Mouse (Mus musculus): ENCODE results near the gene Elmo1.
A peak's percentile ranks its signal among the peaks of the same experiment; 100 is the strongest.

Gene Elmo1

GRCm38 (mm10) chr13:20323478-20323877, 233.1 kb downstream of the Elmo1 start:
- no peak for DNase-seq (ENCODE audit: low read depth)

GRCm38 (mm10) chr13:20327064-20327463, 236.7 kb downstream of the Elmo1 start:
- DNase-seq (ENCODE audit: low read depth) = no peak

- no peak for DNase-seq (ENCODE audit: low read depth)
Measured at GRCm38 (mm10) chr13:20327975-20328374, 237.6 kb downstream of the Elmo1 start.

- DNase-seq (ENCODE audit: low read depth) = no peak
Measured at GRCm38 (mm10) chr13:20328672-20329071, 238.3 kb downstream of the Elmo1 start.

- DNase-seq (ENCODE audit: low read depth) = no peak
Measured at GRCm38 (mm10) chr13:20330954-20331353, 240.6 kb downstream of the Elmo1 start.

DNA sequence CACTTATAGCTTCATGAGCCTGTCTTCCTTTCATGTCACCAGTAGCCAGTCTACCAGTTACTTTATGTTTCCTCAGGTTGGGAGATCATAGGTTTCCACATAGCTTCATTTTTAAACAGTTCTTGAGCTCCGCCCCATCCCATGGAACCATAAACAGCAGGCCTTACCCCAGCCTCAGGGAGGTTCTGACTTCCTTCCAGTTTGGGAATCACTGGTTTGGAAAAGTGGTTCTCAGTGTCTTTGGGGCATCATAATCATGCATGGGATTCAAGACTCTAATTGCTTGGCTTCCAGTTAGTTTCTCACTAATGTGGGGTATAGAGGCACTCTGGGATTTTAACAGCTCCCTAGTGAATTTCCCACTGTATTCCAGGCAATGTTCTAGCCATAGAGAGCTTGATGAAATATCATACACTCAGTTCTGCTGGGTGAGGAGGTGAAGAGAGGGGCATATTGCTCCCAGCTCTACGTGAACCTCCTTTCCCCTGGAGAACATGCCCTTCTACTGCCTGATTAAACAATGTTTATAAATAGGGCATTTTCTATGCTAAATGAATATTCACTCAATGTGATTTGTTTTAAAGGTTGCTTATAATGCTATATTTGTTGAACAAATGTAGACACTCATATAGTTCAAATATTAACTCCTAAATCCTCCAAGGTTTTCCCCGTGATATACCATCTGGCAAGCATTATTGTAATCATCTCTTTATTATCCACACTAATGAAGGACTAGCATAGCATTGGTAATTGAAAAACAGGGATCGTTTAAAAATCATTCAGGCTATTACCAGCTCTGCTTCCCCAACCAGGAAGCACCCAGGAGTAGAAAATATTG, 244.9 kb downstream of the Elmo1 start:
- DNase-seq (ENCODE audit: low read depth) = no peak

DNA sequence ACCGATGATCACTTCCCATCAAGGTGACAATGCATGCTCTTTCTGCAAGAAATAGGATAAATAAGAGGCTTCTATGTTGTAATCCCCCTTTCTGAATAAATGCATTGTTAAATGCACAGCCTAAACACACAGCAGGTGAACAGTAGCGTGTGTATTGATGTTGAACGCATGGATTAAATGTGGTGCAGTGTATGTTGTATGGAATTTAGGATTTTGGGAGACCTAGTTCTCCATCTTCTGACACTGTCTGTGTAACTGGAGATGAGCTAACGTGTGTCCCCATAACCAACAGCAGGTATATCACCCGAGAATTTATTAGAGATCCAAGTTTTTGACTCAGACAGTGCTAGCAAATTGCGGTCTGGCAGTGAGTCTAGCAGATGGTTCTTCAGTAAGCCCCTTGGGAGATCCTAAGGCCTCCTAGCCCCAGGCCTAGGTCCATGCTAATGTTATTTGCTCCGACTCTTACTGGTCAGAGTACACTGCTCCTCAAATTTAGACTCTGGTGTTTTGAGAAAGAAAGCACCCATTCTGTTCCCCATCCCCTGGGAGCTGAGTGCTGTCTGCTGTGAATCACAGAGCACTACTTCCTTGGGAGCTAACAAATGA, 245.6 kb downstream of the Elmo1 start:
- no peak for DNase-seq (ENCODE audit: low read depth)

DNA sequence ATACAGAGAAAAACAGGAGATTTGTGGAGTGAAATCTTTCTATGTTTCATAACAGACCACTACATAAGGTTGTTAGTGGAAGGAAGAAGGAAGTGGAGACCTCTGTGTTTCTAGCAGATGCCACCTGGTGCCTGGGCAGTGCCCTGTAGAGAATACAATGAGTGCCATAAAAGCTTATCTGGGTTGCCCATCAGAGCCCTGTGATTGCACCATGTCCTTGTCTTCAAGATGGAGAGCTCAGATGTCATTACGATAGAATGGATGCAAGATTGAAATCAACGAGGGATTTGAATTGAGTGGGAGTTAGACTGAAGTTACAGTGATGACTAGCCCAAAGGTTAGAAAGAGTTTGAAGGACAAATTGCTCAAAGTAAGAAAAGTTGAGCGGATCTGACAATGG, 252.5 kb downstream of the Elmo1 start:
- DNase-seq (ENCODE audit: low read depth) = no peak

DNA sequence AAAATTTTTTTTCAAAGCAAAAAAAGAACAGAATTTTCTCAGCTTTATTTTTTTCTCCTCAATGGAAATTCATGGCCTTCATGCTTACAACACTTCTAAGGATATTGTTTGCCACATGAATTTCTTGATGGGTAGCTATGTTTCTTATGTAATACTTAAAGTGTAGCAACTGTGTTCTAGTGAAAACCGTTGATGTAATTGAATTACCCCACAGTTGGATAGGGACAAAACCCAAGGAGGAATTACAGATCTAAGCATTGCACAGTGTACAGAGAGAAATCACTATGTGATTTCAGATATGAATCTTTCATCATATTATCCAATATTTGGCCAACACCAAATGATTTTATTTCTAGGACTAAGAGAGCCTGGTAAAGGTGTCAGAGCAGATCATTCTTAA, 259.4 kb downstream of the Elmo1 start:
- DNase-seq (ENCODE audit: low read depth) = no peak

DNA sequence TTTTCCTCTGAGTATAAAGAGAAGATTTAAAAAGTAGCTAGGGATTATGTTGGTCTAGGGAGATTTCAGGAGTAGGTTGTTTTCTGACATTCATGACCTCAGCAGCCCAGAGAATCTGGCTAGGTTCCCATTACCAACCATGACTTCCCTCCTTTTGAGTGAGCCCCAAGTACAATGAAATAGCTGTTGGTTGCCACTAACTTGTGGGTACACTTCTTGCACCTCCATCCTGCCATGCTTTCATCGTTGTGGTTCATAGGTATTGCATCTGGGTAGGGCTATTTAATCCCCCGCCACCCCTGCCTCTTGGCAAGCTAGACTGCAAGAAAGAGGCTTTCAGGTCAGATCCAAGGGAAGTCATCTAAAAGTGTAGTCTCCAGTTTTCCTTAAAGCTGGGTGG, 262.2 kb downstream of the Elmo1 start:
- DNase-seq (ENCODE audit: low read depth) = no peak

DNA sequence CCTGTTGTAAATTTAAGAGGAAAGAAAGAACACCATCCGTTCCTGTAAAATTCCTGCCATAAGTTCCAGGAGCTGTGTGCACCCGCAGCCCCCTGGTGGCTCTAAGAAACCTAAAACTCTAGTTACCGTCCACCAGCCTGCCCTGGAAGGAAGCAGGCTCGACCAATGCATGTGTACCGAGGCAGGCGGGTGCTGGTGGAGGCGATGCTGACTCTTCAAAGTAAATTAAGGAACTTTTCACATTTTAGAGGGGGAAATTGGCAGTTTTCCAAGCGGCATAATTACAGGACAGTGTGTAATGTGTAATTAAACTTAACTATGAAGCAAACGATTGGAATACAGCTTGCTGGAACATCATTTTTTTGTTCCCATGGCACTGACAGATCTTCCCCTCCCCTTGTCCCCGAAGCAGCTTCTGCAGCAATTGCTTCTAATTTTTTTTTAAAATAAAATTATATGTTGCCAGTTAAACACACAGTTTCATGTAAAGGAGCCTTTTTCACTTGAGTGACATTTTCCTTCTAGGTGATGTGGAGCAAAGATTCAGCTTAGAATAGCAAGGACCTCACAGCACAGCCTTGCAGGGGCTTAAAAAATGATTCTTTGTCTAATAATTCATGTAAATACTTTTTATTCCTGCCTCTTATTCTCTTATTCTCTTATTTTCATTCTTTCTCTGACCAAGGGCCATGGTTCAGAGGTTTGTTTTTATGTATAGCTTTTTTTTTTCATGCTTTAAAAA, 263.6 kb downstream of the Elmo1 start:
- no peak for DNase-seq (ENCODE audit: low read depth)

- DNase-seq (ENCODE audit: low read depth) = no peak
Measured at GRCm38 (mm10) chr13:20354604-20354999, 264.2 kb downstream of the Elmo1 start.

DNA sequence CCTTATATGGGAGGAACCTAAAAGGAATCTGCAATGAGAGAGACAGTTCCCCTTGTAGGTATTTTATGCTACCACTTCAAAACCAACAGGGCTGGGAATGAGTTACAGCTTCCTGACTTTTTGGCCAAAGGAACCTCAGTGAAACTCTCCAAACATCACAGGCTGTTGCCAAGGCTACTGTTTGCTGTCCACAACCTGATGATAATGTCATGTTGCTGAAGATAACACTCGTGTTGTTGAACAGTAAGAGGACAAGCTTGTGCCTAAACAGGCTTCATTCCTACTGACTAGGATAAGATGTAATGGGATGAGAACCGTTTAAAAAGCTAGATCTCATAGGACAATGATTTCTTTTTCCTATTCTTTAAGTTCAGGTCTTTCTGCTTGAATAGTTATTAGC, 272.1 kb downstream of the Elmo1 start:
- DNase-seq (ENCODE audit: low read depth) = no peak

- no peak for DNase-seq (ENCODE audit: low read depth)
Measured at GRCm38 (mm10) chr13:20365828-20366593, 275.6 kb downstream of the Elmo1 start.

- no peak for DNase-seq (ENCODE audit: low read depth)
Measured at GRCm38 (mm10) chr13:20370036-20370802, 279.8 kb downstream of the Elmo1 start.

DNA sequence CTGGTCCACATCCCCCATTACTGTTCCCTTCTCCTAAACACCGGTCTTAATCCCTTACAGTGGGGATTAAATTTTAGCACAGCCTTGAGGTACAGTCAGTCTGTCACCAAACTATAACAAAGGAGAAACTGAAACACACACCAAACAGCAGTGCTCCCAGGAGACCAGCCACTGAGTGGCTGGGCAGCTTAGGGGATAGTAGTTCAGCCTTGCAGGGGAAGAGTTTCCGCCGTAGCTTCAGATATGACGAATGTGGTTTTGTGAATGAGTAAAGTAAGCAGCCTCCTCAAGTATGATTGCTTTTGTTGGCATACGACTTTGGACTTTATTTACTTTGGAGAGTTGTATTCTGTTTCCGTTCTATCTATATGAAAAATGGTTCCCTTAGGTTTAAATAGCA, 281.1 kb downstream of the Elmo1 start:
- DNase-seq (ENCODE audit: low read depth) = peak; percentile 1

DNA sequence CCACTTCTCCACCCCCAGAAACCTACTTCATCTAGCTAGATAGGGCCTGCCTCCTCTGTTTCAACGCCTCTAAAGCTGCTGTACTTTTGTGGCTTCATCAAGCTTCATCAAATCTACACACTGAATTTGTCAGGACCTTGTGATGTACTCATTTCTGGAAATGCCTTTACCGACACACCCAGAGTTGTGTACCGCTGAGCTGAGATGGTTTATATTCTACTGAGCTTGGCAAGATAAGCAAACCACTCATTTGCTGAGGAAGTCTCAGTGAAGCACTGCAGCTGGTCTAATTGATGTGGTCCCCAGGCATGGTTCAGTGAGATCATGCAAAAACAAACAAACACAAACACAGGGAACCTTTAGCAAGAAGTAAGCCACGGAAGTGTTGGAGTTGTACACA, 281.9 kb downstream of the Elmo1 start:
- no peak for DNase-seq (ENCODE audit: low read depth)

GRCm38 (mm10) chr13:20378869-20379268, 288.5 kb downstream of the Elmo1 start:
- DNase-seq (ENCODE audit: low read depth) = no peak

GRCm38 (mm10) chr13:20383875-20384274, 293.5 kb downstream of the Elmo1 start:
- no peak for DNase-seq (ENCODE audit: low read depth)

DNA sequence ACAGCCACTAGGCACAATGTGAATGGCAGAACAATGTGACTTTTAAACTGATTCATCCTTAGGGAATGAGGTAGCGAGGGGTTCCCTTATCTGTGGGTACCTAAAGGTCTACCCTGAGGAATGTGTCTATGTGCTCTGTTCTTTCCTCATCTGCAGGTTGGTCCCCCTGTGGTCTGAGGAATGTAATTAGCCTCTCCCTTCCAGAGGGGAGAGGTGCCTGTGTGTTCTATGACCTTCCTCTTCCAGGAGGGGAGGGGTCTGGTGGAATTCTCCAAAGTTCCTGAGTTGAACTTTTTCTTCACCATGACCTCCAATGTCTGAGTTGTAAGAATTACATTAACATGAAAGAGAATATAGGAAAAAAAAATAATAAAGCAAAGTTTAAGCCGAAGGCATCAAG, 294.4 kb downstream of the Elmo1 start:
- DNase-seq (ENCODE audit: low read depth) = no peak

GRCm38 (mm10) chr13:20385423-20385822, 295.0 kb downstream of the Elmo1 start:
- no peak for DNase-seq (ENCODE audit: low read depth)

Data from NIH3T3 (cell line).